Mouse (Mus musculus) megakaryocyte, embryonic 14.5 days (primary cell): ENCODE results near the gene Gm28047.

Source experiments
- FLI1 ChIP-seq: IDR thresholded peaks from 2 replicates; pipeline ENCODE4 v1.6.1; 2012; ENCODE audit warnings: low read length, inconsistent platforms, mixed read lengths
- GATA1 ChIP-seq: IDR thresholded peaks from 3 replicates; pipeline ENCODE4 v1.6.1; 2012; ENCODE audit warnings: mixed read lengths, low read length, inconsistent platforms, borderline replicate concordance

DNA sequence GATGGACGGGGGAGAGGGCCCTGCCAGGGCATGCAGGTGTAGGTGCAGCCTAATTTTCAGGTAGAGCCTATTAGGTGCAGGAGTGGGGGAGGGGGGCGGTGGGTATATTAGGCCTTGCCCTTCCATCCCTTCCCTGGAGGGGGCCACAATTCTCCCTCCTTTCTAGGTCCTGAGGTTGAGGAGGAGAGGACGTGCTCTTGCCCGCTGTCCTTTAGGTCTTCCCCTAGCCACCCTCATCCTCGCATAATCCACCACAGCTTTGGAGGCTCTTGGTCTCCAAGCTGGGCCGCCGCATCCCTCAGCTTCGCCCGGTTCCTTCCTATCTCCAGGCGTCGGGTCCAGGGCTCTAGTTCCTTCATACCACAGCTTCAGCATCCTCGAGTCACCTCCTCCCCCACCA, 108.6 kb downstream of the Gm28047 start:
- TF ChIP-seq GATA1 (no peak), FLI1 (no peak)
